27 mouse cellular contexts compared by ENCODE assay signal in the genomic region with DNA sequence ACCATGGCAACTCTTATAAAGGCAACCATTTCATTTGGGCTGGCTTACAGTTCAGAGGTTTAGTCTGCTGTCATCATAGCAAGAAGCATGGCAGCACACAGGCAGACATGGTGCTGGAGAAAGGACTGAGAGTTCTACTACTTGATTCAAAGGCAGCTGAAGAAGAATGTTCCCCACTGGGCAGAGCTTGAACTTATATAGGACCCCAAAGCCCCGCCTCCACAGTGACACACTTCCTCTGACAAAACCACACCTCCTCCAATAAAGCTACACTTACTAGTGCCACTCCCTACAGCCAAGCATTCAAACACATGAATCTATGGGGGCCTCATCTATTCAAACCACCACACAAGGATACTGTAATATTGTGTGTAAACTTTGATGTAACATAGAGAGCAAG. TPM values are rescaled to one million over a fixed set of nuclear protein-coding genes. Genes with fewer than 3 reads are reported as not detected.
A peak's percentile ranks its signal among the peaks of the same experiment; 100 is the strongest.
DNase-seq lines count a peak whose midpoint lies in the region; ATAC-seq lines count a peak whose summit lies in the region.
"Had no signal": no experiment of that assay in that cellular context is flagged by ENCODE, and none has a peak within 500 bp of the region (broad histone marks: within the 10 kb centered on the region; RNA-seq: fewer than 3 reads in every experiment).

No protein-coding gene starts in this region.

- no peaks in the 10 kb centered on the region for H3K9me3 ChIP-seq in intestine, embryonic 14.5 days (ENCODE audit: control insufficient read depth, low read length)
- H3K9me3 ChIP-seq in intestine, embryonic 15.5 days = no peaks in the 10 kb centered on the region
- H3K9me3 ChIP-seq in neural tube, embryonic 15.5 days (replicated peaks) = no peaks in the 10 kb centered on the region
- H3K9me3 ChIP-seq: forebrain, embryonic 10.5 days; heart, embryonic 12.5 days; heart, embryonic 15.5 days had no signal

- DNase-seq in intestine, embryonic 14.5 days (ENCODE audit: low spot score) = peak; percentile 39
- no peak for DNase-seq in neural tube, embryonic 10.5 days (ENCODE audit: extremely low spot score, low spot score)
- peak; percentile 33 for DNase-seq in R1 (ENCODE audit: low read depth, low spot score)
- no peak for DNase-seq in thymus, postnatal 4 days
- DNase-seq: adrenal gland, adult 2 months; adrenal gland, postnatal 14 days; cerebellum, adult 11-12 months; cerebellum, adult 9-10 months; cerebellum, postnatal 14 days; forebrain, postnatal 0 days; gastrocnemius, adult 2 months; gastrocnemius, postnatal 14 days; heart, adult 18-20 months; heart, postnatal 10 days; heart, postnatal 36 days; kidney, adult 11 months had no signal

- H3K27ac ChIP-seq in intestine, embryonic 14.5 days (ENCODE audit: low read depth) = no peak overlapping the region
- no peak overlapping the region for H3K27ac ChIP-seq in intestine, embryonic 15.5 days
- H3K27ac ChIP-seq in neural tube, embryonic 15.5 days (replicated peaks) = 0 out of 2 replicates have a peak overlapping the region, but pooled peaks have one; percentile 28
- H3K27ac ChIP-seq: forebrain, embryonic 10.5 days; gastrocnemius, adult 2 months; heart, embryonic 15.5 days; hindbrain, embryonic 14.5 days; hindbrain, postnatal 0 days had no signal

- no peaks in the 10 kb centered on the region for H3K36me3 ChIP-seq in intestine, embryonic 14.5 days (ENCODE audit: control insufficient read depth, insufficient read depth, low read length)
- no peaks in the 10 kb centered on the region for H3K36me3 ChIP-seq in intestine, embryonic 15.5 days
- H3K36me3 ChIP-seq in neural tube, embryonic 15.5 days = no peaks in the 10 kb centered on the region
- H3K36me3 ChIP-seq: forebrain, embryonic 10.5 days; heart, embryonic 12.5 days; heart, embryonic 15.5 days had no signal

- H3K4me2 ChIP-seq in intestine, embryonic 14.5 days (ENCODE audit: low read length) = no peak overlapping the region
- no peak overlapping the region for H3K4me2 ChIP-seq in intestine, embryonic 15.5 days (replicated peaks)
- H3K4me2 ChIP-seq in neural tube, embryonic 15.5 days = no peak overlapping the region
- H3K4me2 ChIP-seq: heart, embryonic 12.5 days; heart, embryonic 15.5 days; hindbrain, embryonic 14.5 days had no signal

- no peaks in the 10 kb centered on the region for H3K27me3 ChIP-seq in intestine, embryonic 14.5 days (replicated peaks; ENCODE audit: control insufficient read depth, insufficient read depth, low read length)
- no peaks in the 10 kb centered on the region for H3K27me3 ChIP-seq in intestine, embryonic 15.5 days (replicated peaks)
- no peaks in the 10 kb centered on the region for H3K27me3 ChIP-seq in neural tube, embryonic 15.5 days (replicated peaks)
- H3K27me3 ChIP-seq: heart, embryonic 12.5 days; heart, embryonic 15.5 days; Patski had no signal

- no peak overlapping the region for H3K9ac ChIP-seq in intestine, embryonic 14.5 days (ENCODE audit: low read length)
- H3K9ac ChIP-seq in intestine, embryonic 15.5 days = no peak overlapping the region
- no peak overlapping the region for H3K9ac ChIP-seq in neural tube, embryonic 15.5 days (replicated peaks)
- H3K9ac ChIP-seq: forebrain, postnatal 0 days; heart, embryonic 12.5 days; heart, embryonic 15.5 days; hindbrain, embryonic 14.5 days had no signal

- WGBS in intestine, embryonic 14.5 days = 75% methylated on average over 1 of the region's 1 CpGs
- 80% methylated on average over 1 of the region's 1 CpGs for WGBS in intestine, embryonic 15.5 days
- 92% methylated on average over 1 of the region's 1 CpGs for WGBS in neural tube, embryonic 15.5 days

- peaks cover 20% of the 10 kb centered on the region for H3K4me1 ChIP-seq in intestine, embryonic 14.5 days (replicated peaks; ENCODE audit: control insufficient read depth, insufficient read depth, low read length)
- peaks cover 10% of the 10 kb centered on the region; the same call in 1 of the 2 replicates for H3K4me1 ChIP-seq in intestine, embryonic 15.5 days (replicated peaks)
- H3K4me1 ChIP-seq in neural tube, embryonic 15.5 days = peaks cover 22% of the 10 kb centered on the region

- H3K4me3 ChIP-seq in intestine, embryonic 14.5 days (ENCODE audit: low read depth, low read length) = no peak overlapping the region
- H3K4me3 ChIP-seq in intestine, embryonic 15.5 days (replicated peaks) = no peak overlapping the region
- no peak overlapping the region for H3K4me3 ChIP-seq in neural tube, embryonic 15.5 days (replicated peaks)
- H3K4me3 ChIP-seq: forebrain, embryonic 10.5 days; gastrocnemius, adult 2 months; heart, embryonic 12.5 days; heart, embryonic 15.5 days had no signal

- no peak for ATAC-seq in intestine, embryonic 14.5 days (replicated peaks; ENCODE audit: low FRiP score, low TSS enrichment, low read depth)
- no peak for ATAC-seq in intestine, embryonic 15.5 days
- ATAC-seq in neural tube, embryonic 15.5 days (ENCODE audit: low FRiP score) = no peak
- ATAC-seq: CD4-positive, CD25-positive, alpha-beta regulatory T cell, adult 4 months; forebrain, embryonic 14.5 days; forebrain, postnatal 0 days; hindbrain, postnatal 0 days; inflammation-experienced regulatory T-cells, adult 6 months; Patski had no signal

RNA-seq across cellular contexts. Expression of a gene that starts 41.2 kb away (rescaled TPM):
- polyA plus RNA-seq in intestine, embryonic 14.5 days (2014; fragmentation: Nextera tagmentation; extraction: Ambion mirVana) = 0.79 and 1.1 TPM in 2 replicates
- 0.37 and 0.99 TPM in 2 replicates for polyA plus RNA-seq in intestine, embryonic 15.5 days (2015; fragmentation: Nextera tagmentation; extraction: Ambion mirVana)
- polyA plus RNA-seq in neural tube, embryonic 15.5 days (2015; fragmentation: Nextera tagmentation; extraction: Ambion mirVana) = 3.0 and 3.4 TPM in 2 replicates
- polyA plus RNA-seq: adrenal gland, adult 2 months had no signal

RNA-seq across cellular contexts. Expression of a gene that starts 41.3 kb away (rescaled TPM):
- 6.2 and 6.6 TPM in 2 replicates for polyA plus RNA-seq in intestine, embryonic 14.5 days (2014; fragmentation: Nextera tagmentation; extraction: Ambion mirVana)
- polyA plus RNA-seq in intestine, embryonic 15.5 days (2015; fragmentation: Nextera tagmentation; extraction: Ambion mirVana) = 3.0 and 3.1 TPM in 2 replicates
- polyA plus RNA-seq in neural tube, embryonic 15.5 days (2015; fragmentation: Nextera tagmentation; extraction: Ambion mirVana) = 4.8 and 4.9 TPM in 2 replicates

Comparison
In these comparisons a context has a peak if more than half of its experiments do, and no peak if none do; other contexts are left out.
1. DNase-seq: peak in intestine, embryonic 14.5 days (single experiment) and R1 (single experiment); none in neural tube, embryonic 10.5 days (single experiment) and thymus, postnatal 4 days (single experiment).